Mouse (Mus musculus): Measurements from ENCODE around the gene 9530068E07Rik. TPM values are rescaled to one million over a fixed set of nuclear protein-coding genes. Genes with fewer than 3 reads are reported as not detected.

9530068E07Rik gene
- polyA plus RNA-seq, 1 experiment from 2014 or later: 122 TPM

DNA sequence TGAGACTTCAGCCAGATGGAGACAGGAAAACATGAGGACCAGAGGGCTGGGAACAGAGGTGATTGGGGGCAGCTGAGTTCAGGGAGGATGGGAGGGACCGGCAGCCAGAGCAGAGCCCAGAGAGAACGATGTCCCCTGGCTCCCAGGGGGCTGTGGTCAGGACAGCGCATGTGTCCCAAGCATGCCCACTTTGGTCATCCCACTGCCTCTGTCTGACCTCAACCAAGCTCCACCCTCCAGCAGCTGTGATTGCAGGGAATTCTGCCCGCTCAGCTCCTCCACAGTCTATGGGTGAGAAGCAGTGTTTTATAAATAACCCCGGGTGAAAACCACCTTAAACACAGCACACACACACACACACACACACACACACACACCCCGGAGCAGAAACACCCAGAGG, 33.2 kb downstream of the 9530068E07Rik start:
- Histone ChIP-seq H3K4me3 (ENCODE audit: low read depth, low read length) (no peak overlapping the region), H3K9me3 (ENCODE audit: control insufficient read depth, low read length) (no peaks in the 10 kb centered on the region), H3K9ac (replicated peaks; ENCODE audit: low read depth, low read length) (no peak overlapping the region), H3K4me1 (ENCODE audit: control insufficient read depth, insufficient read depth, low read length) (peaks cover 7% of the 10 kb centered on the region; the same call in 1 of the 2 replicates), H3K27me3 (ENCODE audit: control insufficient read depth, insufficient read depth, low read length) (0 out of 2 replicates have a peak, but pooled peaks cover 2% of the 10 kb centered on the region), H3K36me3 (ENCODE audit: control insufficient read depth, insufficient read depth, low read length) (no peaks in the 10 kb centered on the region), H3K4me2 (ENCODE audit: low read depth, low read length) (no peak overlapping the region), H3K27ac (ENCODE audit: low read depth, low read length) (no peak overlapping the region)
- no peak for ATAC-seq (ENCODE audit: low read depth)
- 78% methylated on average over 6 of the region's 6 CpGs for WGBS

GRCm38 (mm10) chr11:52431594-52431993, 35.4 kb downstream of the 9530068E07Rik start:
- no peaks in the 10 kb centered on the region for H3K9me3 ChIP-seq (ENCODE audit: control insufficient read depth, low read length)
- peaks cover 6% of the 10 kb centered on the region; the same call in 1 of the 2 replicates for H3K27me3 ChIP-seq (ENCODE audit: control insufficient read depth, insufficient read depth, low read length)
- H3K4me2 ChIP-seq (ENCODE audit: low read depth, low read length): no peak overlapping the region
- no peak overlapping the region for H3K4me3 ChIP-seq (ENCODE audit: low read depth, low read length)
- peaks cover under 1% of the 10 kb centered on the region; the same call in 1 of the 2 replicates for H3K4me1 ChIP-seq (ENCODE audit: control insufficient read depth, insufficient read depth, low read length)
- no peak overlapping the region for H3K9ac ChIP-seq (replicated peaks; ENCODE audit: low read depth, low read length)
- 16% methylated on average over 5 of the region's 5 CpGs for WGBS
- peak; percentile 86 for ATAC-seq (ENCODE audit: low read depth)
- no peaks in the 10 kb centered on the region for H3K36me3 ChIP-seq (ENCODE audit: control insufficient read depth, insufficient read depth, low read length)
- no peak overlapping the region for H3K27ac ChIP-seq (ENCODE audit: low read depth, low read length)

- H3K4me2 ChIP-seq (ENCODE audit: low read depth, low read length): no peak overlapping the region
- no peak overlapping the region for H3K9ac ChIP-seq (replicated peaks; ENCODE audit: low read depth, low read length)
- no peaks in the 10 kb centered on the region for H3K9me3 ChIP-seq (ENCODE audit: control insufficient read depth, low read length)
- H3K4me1 ChIP-seq (ENCODE audit: control insufficient read depth, insufficient read depth, low read length): no peaks in the 10 kb centered on the region
- H3K27ac ChIP-seq (ENCODE audit: low read depth, low read length): no peak overlapping the region
- WGBS: 80% methylated on average over 5 of the region's 5 CpGs
- no peak for ATAC-seq (ENCODE audit: low read depth)
- H3K27me3 ChIP-seq (ENCODE audit: control insufficient read depth, insufficient read depth, low read length): peaks cover 6% of the 10 kb centered on the region; the same call in 1 of the 2 replicates
- no peaks in the 10 kb centered on the region for H3K36me3 ChIP-seq (ENCODE audit: control insufficient read depth, insufficient read depth, low read length)
- no peak overlapping the region for H3K4me3 ChIP-seq (ENCODE audit: low read depth, low read length)
Observed at GRCm38 (mm10) chr11:52432148-52432547, 35.9 kb downstream of the 9530068E07Rik start.

GRCm38 (mm10) chr11:52433076-52433796, 37.0 kb downstream of the 9530068E07Rik start:
- H3K27me3 ChIP-seq (ENCODE audit: control insufficient read depth, insufficient read depth, low read length): peaks cover 6% of the 10 kb centered on the region; the same call in 1 of the 2 replicates
- H3K4me3 ChIP-seq (ENCODE audit: low read depth, low read length): no peak overlapping the region
- WGBS: 87% methylated on average over 8 of the region's 8 CpGs
- H3K4me1 ChIP-seq (ENCODE audit: control insufficient read depth, insufficient read depth, low read length): 0 out of 2 replicates have a peak, but pooled peaks cover 4% of the 10 kb centered on the region
- H3K36me3 ChIP-seq (ENCODE audit: control insufficient read depth, insufficient read depth, low read length): no peaks in the 10 kb centered on the region
- no peaks in the 10 kb centered on the region for H3K9me3 ChIP-seq (ENCODE audit: control insufficient read depth, low read length)
- no peak overlapping the region for H3K4me2 ChIP-seq (ENCODE audit: low read depth, low read length)
- no peak overlapping the region for H3K9ac ChIP-seq (replicated peaks; ENCODE audit: low read depth, low read length)
- H3K27ac ChIP-seq (ENCODE audit: low read depth, low read length): no peak overlapping the region
- no peak for ATAC-seq (ENCODE audit: low read depth)

GRCm38 (mm10) chr11:52433797-52434195, 37.6 kb downstream of the 9530068E07Rik start:
- Histone ChIP-seq H3K4me1 (ENCODE audit: control insufficient read depth, insufficient read depth, low read length) (0 out of 2 replicates have a peak, but pooled peaks cover 4% of the 10 kb centered on the region), H3K9ac (replicated peaks; ENCODE audit: low read depth, low read length) (no peak overlapping the region), H3K9me3 (ENCODE audit: control insufficient read depth, low read length) (no peaks in the 10 kb centered on the region), H3K4me2 (ENCODE audit: low read depth, low read length) (no peak overlapping the region), H3K27me3 (ENCODE audit: control insufficient read depth, insufficient read depth, low read length) (peaks cover 6% of the 10 kb centered on the region; the same call in 1 of the 2 replicates), H3K4me3 (ENCODE audit: low read depth, low read length) (no peak overlapping the region), H3K36me3 (ENCODE audit: control insufficient read depth, insufficient read depth, low read length) (no peaks in the 10 kb centered on the region), H3K27ac (ENCODE audit: low read depth, low read length) (no peak overlapping the region)
- 78% methylated on average over 2 of the region's 2 CpGs for WGBS
- no peak for ATAC-seq (ENCODE audit: low read depth)

GRCm38 (mm10) chr11:52435466-52435865, 39.2 kb downstream of the 9530068E07Rik start:
- Histone ChIP-seq H3K27ac (ENCODE audit: low read depth, low read length) (no peak overlapping the region), H3K4me2 (ENCODE audit: low read depth, low read length) (no peak overlapping the region), H3K36me3 (ENCODE audit: control insufficient read depth, insufficient read depth, low read length) (no peaks in the 10 kb centered on the region), H3K9ac (replicated peaks; ENCODE audit: low read depth, low read length) (no peak overlapping the region), H3K4me3 (ENCODE audit: low read depth, low read length) (no peak overlapping the region), H3K27me3 (ENCODE audit: control insufficient read depth, insufficient read depth, low read length) (peaks cover 6% of the 10 kb centered on the region; the same call in 1 of the 2 replicates), H3K4me1 (ENCODE audit: control insufficient read depth, insufficient read depth, low read length) (0 out of 2 replicates have a peak, but pooled peaks cover 4% of the 10 kb centered on the region), H3K9me3 (ENCODE audit: control insufficient read depth, low read length) (no peaks in the 10 kb centered on the region)
- ATAC-seq (ENCODE audit: low read depth): no peak
- WGBS: 98% methylated on average over 5 of the region's 5 CpGs

GRCm38 (mm10) chr11:52437123-52437522, 40.9 kb downstream of the 9530068E07Rik start:
- no peak overlapping the region for H3K4me3 ChIP-seq (ENCODE audit: low read depth, low read length)
- ATAC-seq (ENCODE audit: low read depth): peak; percentile 38; the same call in 1 of the 2 replicates
- H3K27me3 ChIP-seq (ENCODE audit: control insufficient read depth, insufficient read depth, low read length): peaks cover 4% of the 10 kb centered on the region; the same call in 1 of the 2 replicates
- no peaks in the 10 kb centered on the region for H3K9me3 ChIP-seq (ENCODE audit: control insufficient read depth, low read length)
- no peaks in the 10 kb centered on the region for H3K36me3 ChIP-seq (ENCODE audit: control insufficient read depth, insufficient read depth, low read length)
- 16% methylated on average over 10 of the region's 10 CpGs for WGBS
- no peak overlapping the region for H3K9ac ChIP-seq (replicated peaks; ENCODE audit: low read depth, low read length)
- H3K4me2 ChIP-seq (ENCODE audit: low read depth, low read length): no peak overlapping the region
- 0 out of 2 replicates have a peak, but pooled peaks cover 4% of the 10 kb centered on the region for H3K4me1 ChIP-seq (ENCODE audit: control insufficient read depth, insufficient read depth, low read length)
- no peak overlapping the region for H3K27ac ChIP-seq (ENCODE audit: low read depth, low read length)

DNA sequence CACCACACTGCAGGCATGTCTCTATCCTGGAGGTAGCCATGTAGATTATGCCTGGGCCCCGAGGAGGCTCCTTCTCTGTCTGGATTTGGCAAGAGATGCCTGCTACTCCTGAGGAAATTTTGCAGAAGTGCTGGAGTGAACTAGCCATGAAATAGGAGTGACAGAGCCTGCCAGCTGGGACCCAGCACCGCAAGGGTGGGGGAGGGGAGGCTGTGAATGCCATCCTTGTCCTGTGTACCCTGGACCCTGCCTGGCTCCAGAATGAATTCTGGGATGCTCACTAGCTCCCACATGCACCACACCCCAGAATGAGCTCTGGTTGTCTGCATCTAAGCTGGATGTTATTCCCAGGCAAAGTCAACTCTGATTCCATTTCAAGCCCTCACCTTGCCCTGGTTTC, 44.9 kb downstream of the 9530068E07Rik start:
- Histone ChIP-seq H3K9me3 (ENCODE audit: control insufficient read depth, low read length) (no peaks in the 10 kb centered on the region), H3K4me3 (ENCODE audit: low read depth, low read length) (no peak overlapping the region), H3K27ac (ENCODE audit: low read depth, low read length) (no peak overlapping the region), H3K9ac (replicated peaks; ENCODE audit: low read depth, low read length) (no peak overlapping the region), H3K36me3 (ENCODE audit: control insufficient read depth, insufficient read depth, low read length) (no peaks in the 10 kb centered on the region), H3K4me1 (ENCODE audit: control insufficient read depth, insufficient read depth, low read length) (0 out of 2 replicates have a peak, but pooled peaks cover 4% of the 10 kb centered on the region), H3K27me3 (ENCODE audit: control insufficient read depth, insufficient read depth, low read length) (no peaks in the 10 kb centered on the region), H3K4me2 (ENCODE audit: low read depth, low read length) (no peak overlapping the region)
- WGBS: 59% methylated on average over 2 of the region's 2 CpGs
- ATAC-seq (ENCODE audit: low read depth): no peak

GRCm38 (mm10) chr11:52447242-52447641, 51.0 kb downstream of the 9530068E07Rik start:
- no peaks in the 10 kb centered on the region for H3K36me3 ChIP-seq (ENCODE audit: control insufficient read depth, insufficient read depth, low read length)
- H3K4me2 ChIP-seq (ENCODE audit: low read depth, low read length): no peak overlapping the region
- no peak overlapping the region for H3K9ac ChIP-seq (replicated peaks; ENCODE audit: low read depth, low read length)
- H3K9me3 ChIP-seq (ENCODE audit: control insufficient read depth, low read length): no peaks in the 10 kb centered on the region
- H3K4me3 ChIP-seq (ENCODE audit: low read depth, low read length): no peak overlapping the region
- peak; percentile 91 for ATAC-seq (ENCODE audit: low read depth)
- WGBS: 11% methylated on average over 4 of the region's 4 CpGs
- no peaks in the 10 kb centered on the region for H3K4me1 ChIP-seq (ENCODE audit: control insufficient read depth, insufficient read depth, low read length)
- H3K27me3 ChIP-seq (ENCODE audit: control insufficient read depth, insufficient read depth, low read length): 0 out of 2 replicates have a peak, but pooled peaks cover 2% of the 10 kb centered on the region
- no peak overlapping the region for H3K27ac ChIP-seq (ENCODE audit: low read depth, low read length)

Data from neural tube, embryonic 14.5 days (tissue).